Mouse (Mus musculus) heart, postnatal 0 days (tissue): Measurements from ENCODE around the gene Tmem132c. TPM values are rescaled to one million over a fixed set of nuclear protein-coding genes. Genes with fewer than 3 reads are reported as not detected.

ENCODE experiments used
- ATAC-seq: fragments of 200-750 bp; cut with Nextera tagmentation; 2 replicates; pipeline ENCODE4 v1.8.0; 2017; ENCODE audit warnings: low read depth, moderate number of reproducible peaks, moderate library complexity; ENCODE audit not compliant: insufficient read depth
- DNase-seq: peaks from one replicate; pipeline ENCODE4 v3.0.0-alpha.2; 2016; ENCODE audit warnings: low spot score
- H3K27ac ChIP-seq: fragments of 300-500 bp; sonication (generic); 2 replicates; pipeline ENCODE4 v1.5.1; 2014; ENCODE audit warnings: low read depth, mild to moderate bottlenecking
- H3K27me3 ChIP-seq: fragments of 300-500 bp; sonication (generic); 2 replicates; pipeline ENCODE4 v1.6.1; 2014; ENCODE audit warnings: low read length, mixed read lengths; ENCODE audit not compliant: control insufficient read depth, insufficient read depth
- H3K36me3 ChIP-seq: fragments of 300-500 bp; sonication (generic); replicated peaks from 2 replicates; pipeline ENCODE4 v1.6.1; 2014; ENCODE audit warnings: low read length, mixed read lengths; ENCODE audit not compliant: control insufficient read depth, insufficient read depth
- H3K4me1 ChIP-seq: fragments of 300-500 bp; sonication (generic); 2 replicates; pipeline ENCODE4 v1.6.1; 2014; ENCODE audit warnings: antibody characterized with exemption; ENCODE audit not compliant: control insufficient read depth, insufficient read depth
- H3K4me2 ChIP-seq: fragments of 300-500 bp; sonication (generic); 2 replicates; pipeline ENCODE4 v1.6.1; 2014; ENCODE audit warnings: low read depth, mild to moderate bottlenecking, low read length, moderate library complexity
- H3K4me3 ChIP-seq: fragments of 300-500 bp; sonication (generic); 2 replicates; pipeline ENCODE4 v1.5.1; 2014; ENCODE audit warnings: low read depth, low read length
- H3K9ac ChIP-seq: fragments of 300-500 bp; sonication (generic); replicated peaks from 2 replicates; pipeline ENCODE4 v1.6.1; 2014; ENCODE audit warnings: low read depth, low read length, mixed read lengths
- H3K9me3 ChIP-seq: fragments of 300-500 bp; sonication (generic); replicated peaks from 2 replicates; pipeline ENCODE4 v1.6.1; 2016; ENCODE audit warnings: low read length; ENCODE audit not compliant: control insufficient read depth
- CTCF ChIP-seq: IDR thresholded peaks from 2 replicates; pipeline ENCODE4 v1.5.1; 2016; ENCODE audit warnings: antibody characterized with exemption, control low read depth, low read depth
- EP300 ChIP-seq: IDR thresholded peaks from 2 replicates; pipeline ENCODE4 v1.6.1; 2016; ENCODE audit warnings: antibody characterized with exemption, low read depth
- WGBS: fragments of 180-500 bp; shearing (Covaris S2); extraction: QIAGEN DNeasy Blood & Tissue Kit; methylation state at CpG from one replicate; pipeline ENCODE4 v1.1.7; 2014; 5-methylcytosine and 5-hydroxymethylcytosine counted together
- polyA plus RNA-seq: library from polyadenylated mRNA; unstranded; fragments of >200 nt; fragmentation: Nextera tagmentation; extraction: Ambion mirVana; gene quantifications from 2 replicates; pipeline ENCODE4 v1.2.1, GENCODE M21; 2015
- total RNA-seq: library from RNA; depleted of rRNA; stranded (reverse); fragments of >200 nt; gene quantifications from 2 replicates; pipeline ENCODE4 v1.2.3, GENCODE M21; 2014; ENCODE audit warnings: low replicate concordance

Gene Tmem132c
- total and polyA plus RNA-seq, 2 experiments from 2014 or later = 0.16 to 1.0 TPM

GRCm38 (mm10) chr5:127561086-127561485, 319.5 kb downstream of the Tmem132c start:
- Histone ChIP-seq H3K27me3 (no peaks in the 10 kb centered on the region), H3K36me3 (no peaks in the 10 kb centered on the region), H3K9ac (no peak overlapping the region), H3K4me3 (no peak overlapping the region), H3K4me1 (no peaks in the 10 kb centered on the region), H3K27ac (no peak overlapping the region), H3K9me3 (no peaks in the 10 kb centered on the region), H3K4me2 (no peak overlapping the region)
- TF ChIP-seq CTCF (no peak), EP300 (no peak)
- WGBS = 69% methylated on average over 3 of the region's 3 CpGs
- ATAC-seq = no peak
- DNase-seq = no peak

DNA sequence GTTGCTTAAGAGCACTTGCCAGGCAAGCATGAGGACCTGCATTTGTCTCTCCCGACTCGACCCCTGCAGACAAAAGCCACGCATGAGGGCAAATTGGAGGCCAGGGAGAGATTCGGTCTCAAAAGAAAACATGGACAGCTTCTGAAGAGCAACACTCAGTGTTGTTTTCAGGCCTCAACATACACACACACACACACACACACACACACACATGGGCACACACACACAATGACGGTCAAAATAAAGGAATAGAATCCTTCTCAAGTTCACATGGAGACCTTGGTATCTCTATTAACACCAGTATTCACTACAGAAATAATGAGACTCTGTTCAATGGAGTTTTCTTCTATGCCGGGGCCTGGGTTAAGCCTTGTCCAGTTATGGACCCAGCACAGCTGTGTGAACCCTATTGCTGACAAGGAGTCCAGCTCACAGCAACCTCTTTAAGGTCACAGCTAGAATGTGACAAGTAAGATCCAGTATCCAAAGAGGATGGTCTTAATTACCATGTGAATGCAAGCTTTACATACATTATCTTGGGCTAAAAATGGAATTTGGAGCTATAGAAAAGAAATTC, 325.6 kb downstream of the Tmem132c start:
- Histone ChIP-seq H3K27me3 (no peaks in the 10 kb centered on the region), H3K9me3 (no peaks in the 10 kb centered on the region), H3K4me1 (no peaks in the 10 kb centered on the region), H3K9ac (no peak overlapping the region), H3K4me3 (no peak overlapping the region), H3K4me2 (no peak overlapping the region), H3K36me3 (no peaks in the 10 kb centered on the region), H3K27ac (no peak overlapping the region)
- TF ChIP-seq EP300 (no peak), CTCF (no peak)
- DNase-seq (no peak), ATAC-seq (no peak)
- WGBS = 66% methylated on average over 6 of the region's 6 CpGs

- no peak overlapping the region for H3K4me2 ChIP-seq
- no peak overlapping the region for H3K9ac ChIP-seq
- WGBS = 57% methylated on average over 8 of the region's 8 CpGs
- no peaks in the 10 kb centered on the region for H3K9me3 ChIP-seq
- no peak for ATAC-seq
- H3K27me3 ChIP-seq = no peaks in the 10 kb centered on the region
- no peaks in the 10 kb centered on the region for H3K36me3 ChIP-seq
- DNase-seq = no peak
- H3K4me3 ChIP-seq = no peak overlapping the region
- TF ChIP-seq CTCF = no peak
- no peak for TF ChIP-seq EP300
- no peak overlapping the region for H3K27ac ChIP-seq
- no peaks in the 10 kb centered on the region for H3K4me1 ChIP-seq
Observed at GRCm38 (mm10) chr5:127577419-127577818, 335.8 kb downstream of the Tmem132c start.

- Histone ChIP-seq H3K4me3 (no peak overlapping the region), H3K4me1 (no peaks in the 10 kb centered on the region), H3K9me3 (no peaks in the 10 kb centered on the region), H3K27me3 (no peaks in the 10 kb centered on the region), H3K9ac (no peak overlapping the region), H3K4me2 (no peak overlapping the region), H3K27ac (no peak overlapping the region), H3K36me3 (no peaks in the 10 kb centered on the region)
- DNase-seq = no peak
- 72% methylated on average over 8 of the region's 8 CpGs for WGBS
- ATAC-seq = no peak
- TF ChIP-seq EP300 = no peak
- TF ChIP-seq CTCF = peak; percentile 25; the same call in 1 of the 2 replicates
Observed at GRCm38 (mm10) chr5:127583658-127584057, 342.1 kb downstream of the Tmem132c start.

DNA sequence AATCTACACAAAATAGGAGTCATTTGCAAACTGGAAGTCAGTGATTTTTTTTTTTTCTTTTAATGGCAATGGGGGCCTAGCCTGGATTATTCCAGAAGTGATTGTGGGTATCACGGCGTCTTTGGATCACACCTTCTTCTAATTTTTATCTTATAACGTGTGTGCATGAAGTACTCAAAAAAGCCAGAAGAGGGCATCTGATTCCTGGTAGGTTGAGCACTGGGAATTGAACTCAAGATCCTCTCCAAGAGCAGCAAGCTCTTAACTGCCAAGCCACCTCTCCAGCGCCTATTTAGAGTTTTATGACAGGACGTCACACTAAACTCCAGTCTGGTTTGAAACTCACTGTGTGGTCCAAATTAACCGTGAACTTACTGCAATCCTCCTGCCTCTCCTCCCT, 346.2 kb downstream of the Tmem132c start:
- H3K36me3 ChIP-seq = peaks cover 10% of the 10 kb centered on the region
- TF ChIP-seq EP300 (no peak), CTCF (no peak)
- H3K4me3 ChIP-seq = no peak overlapping the region
- 69% methylated on average over 6 of the region's 6 CpGs for WGBS
- no peak overlapping the region for H3K27ac ChIP-seq
- no peak overlapping the region for H3K4me2 ChIP-seq
- no peak overlapping the region for H3K9ac ChIP-seq
- no peaks in the 10 kb centered on the region for H3K27me3 ChIP-seq
- no peaks in the 10 kb centered on the region for H3K4me1 ChIP-seq
- DNase-seq (no peak), ATAC-seq (no peak)
- H3K9me3 ChIP-seq = no peaks in the 10 kb centered on the region

- Histone ChIP-seq H3K27ac (no peak overlapping the region), H3K27me3 (no peaks in the 10 kb centered on the region), H3K4me1 (no peaks in the 10 kb centered on the region), H3K36me3 (peaks cover 52% of the 10 kb centered on the region), H3K4me3 (no peak overlapping the region), H3K9me3 (no peaks in the 10 kb centered on the region), H3K9ac (no peak overlapping the region), H3K4me2 (no peak overlapping the region)
- no peak for ATAC-seq
- WGBS = 67% methylated on average over 5 of the region's 5 CpGs
- TF ChIP-seq EP300 (no peak), CTCF (no peak)
- DNase-seq = no peak
Observed at GRCm38 (mm10) chr5:127592406-127592805, 350.8 kb downstream of the Tmem132c start.
